Mouse (Mus musculus) olfactory bulb, adult 2 months (tissue): ENCODE measurements around the gene Tenm2.

Experiments
- CTCF ChIP-seq: fragments of 200-500 bp; IDR thresholded peaks from 2 replicates; pipeline ENCODE4 v1.5.1; 2012; ENCODE audit warnings: low read depth, mild to moderate bottlenecking, low read length, moderate library complexity; ENCODE audit not compliant: insufficient read depth
- POLR2A ChIP-seq: fragments of 200-500 bp; IDR thresholded peaks from 2 replicates; pipeline ENCODE4 v1.6.1; 2012; ENCODE audit warnings: mild to moderate bottlenecking, low read depth, low read length, moderate library complexity; ENCODE audit not compliant: insufficient read depth

DNA sequence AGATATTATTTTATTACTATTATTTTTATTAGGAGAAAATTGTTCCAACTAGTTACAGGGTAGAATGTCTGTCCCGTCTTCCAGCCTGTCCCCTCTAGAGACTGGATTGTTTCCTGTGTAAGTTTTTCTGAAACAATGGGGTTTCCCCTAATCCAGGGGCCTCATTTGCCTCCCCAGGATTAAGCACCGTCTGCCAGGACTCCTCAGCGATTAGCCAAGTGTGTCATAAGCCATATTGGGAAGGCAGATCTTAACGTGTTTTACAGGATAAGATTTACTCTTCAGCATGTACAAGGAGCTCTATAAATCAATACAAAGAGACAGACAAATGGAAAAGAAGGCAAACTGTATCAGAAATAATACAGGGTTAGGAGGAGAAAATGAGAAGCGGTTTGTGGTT lies 1082.3 kb downstream of the Tenm2 start:
- TF ChIP-seq POLR2A (no peak), CTCF (no peak)
